Mouse (Mus musculus): ENCODE measurements around the gene Synj2. TPM values are rescaled to one million over a fixed set of nuclear protein-coding genes. Genes with fewer than 3 reads are reported as not detected.

The Synj2 gene
- polyA plus RNA-seq, 1 experiment, result 1.6 TPM

DNA sequence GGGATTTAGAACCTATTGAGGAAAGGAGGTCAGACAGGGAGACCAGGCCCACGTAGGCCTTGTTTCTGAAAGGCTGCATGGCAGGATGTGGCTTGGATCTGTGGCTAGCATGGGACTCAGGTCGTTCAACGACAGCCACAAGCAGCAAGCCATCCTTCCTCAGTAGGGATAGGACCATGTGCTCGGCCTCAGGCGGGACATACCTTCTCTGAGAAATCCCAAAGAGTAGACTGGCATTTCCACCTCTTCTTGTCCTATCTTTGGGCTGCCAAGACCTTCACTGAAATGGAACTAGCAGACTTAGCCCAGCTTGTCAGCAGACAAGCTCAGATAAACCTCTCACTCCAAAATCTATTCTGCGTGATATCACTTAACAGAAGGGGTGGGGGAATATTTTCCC is 62.6 kb downstream of the Synj2 start:
- peaks cover 26% of the 10 kb centered on the region; the same call in 1 of the 2 replicates for H3K4me1 ChIP-seq (ENCODE audit: control insufficient read depth, insufficient read depth, insufficient read length)
- DNase-seq (ENCODE audit: low read depth in 1 of 2, low spot score in 2 of 2), result no peak
- 44% methylated on average over 6 of the region's 6 CpGs for WGBS

DNA sequence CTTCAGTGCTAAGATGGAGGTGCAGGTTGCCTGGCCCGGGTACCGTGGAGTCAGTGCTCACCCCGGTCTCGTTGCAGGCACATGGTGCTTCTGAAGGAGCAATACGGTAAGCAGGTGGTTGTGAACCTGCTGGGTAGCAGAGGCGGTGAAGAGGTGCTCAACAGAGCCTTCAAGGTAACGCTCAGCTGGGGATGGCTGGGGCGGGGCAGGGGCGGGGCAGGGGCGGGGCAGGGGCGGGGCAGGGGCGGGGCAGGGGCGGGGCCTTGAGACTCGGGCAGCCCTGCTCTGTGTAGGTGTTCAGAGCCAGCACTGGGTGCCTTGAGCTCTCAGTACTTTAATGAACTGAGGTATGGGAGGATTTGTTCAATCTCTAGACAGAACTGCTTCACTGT is 64.2 kb downstream of the Synj2 start:
- no peak overlapping the region for H3K27ac ChIP-seq (ENCODE audit: insufficient read depth, low read length)
- DNase-seq (ENCODE audit: low read depth in 1 of 2, low spot score in 2 of 2), result no peak
- peaks cover 27% of the 10 kb centered on the region; the same call in 1 of the 2 replicates for H3K4me1 ChIP-seq (ENCODE audit: control insufficient read depth, insufficient read depth, insufficient read length)
- H3K36me3 ChIP-seq (ENCODE audit: control insufficient read depth, insufficient read depth, low read length), result no peaks in the 10 kb centered on the region
- WGBS, result 20% methylated on average over 14 of the region's 14 CpGs
- no peak overlapping the region for H3K4me3 ChIP-seq (ENCODE audit: extremely low read depth, insufficient read depth, insufficient read length)
- TF ChIP-seq CTCF (IDR thresholded peaks at IDR 0.05; ENCODE audit: extremely low read depth, insufficient read depth, insufficient read length, insufficient replicate concordance) (no peak), POLR2A (IDR thresholded peaks at IDR 0.05; ENCODE audit: low read depth, low read length) (no peak)
- H3K27me3 ChIP-seq (ENCODE audit: control insufficient read depth, insufficient read depth, low read length), result no peaks in the 10 kb centered on the region

More for the DNA sequence above, 62.6 kb downstream of the Synj2 start:
- Histone ChIP-seq H3K27ac (ENCODE audit: insufficient read depth, low read length) (no peak overlapping the region), H3K27me3 (ENCODE audit: control insufficient read depth, insufficient read depth, low read length) (no peaks in the 10 kb centered on the region), H3K36me3 (ENCODE audit: control insufficient read depth, insufficient read depth, low read length) (no peaks in the 10 kb centered on the region), H3K4me3 (ENCODE audit: extremely low read depth, insufficient read depth, insufficient read length) (no peak overlapping the region)
- no peak for TF ChIP-seq CTCF (IDR thresholded peaks at IDR 0.05; ENCODE audit: extremely low read depth, insufficient read depth, insufficient read length, insufficient replicate concordance)
- TF ChIP-seq POLR2A (IDR thresholded peaks at IDR 0.05; ENCODE audit: low read depth, low read length), result no peak

DNA sequence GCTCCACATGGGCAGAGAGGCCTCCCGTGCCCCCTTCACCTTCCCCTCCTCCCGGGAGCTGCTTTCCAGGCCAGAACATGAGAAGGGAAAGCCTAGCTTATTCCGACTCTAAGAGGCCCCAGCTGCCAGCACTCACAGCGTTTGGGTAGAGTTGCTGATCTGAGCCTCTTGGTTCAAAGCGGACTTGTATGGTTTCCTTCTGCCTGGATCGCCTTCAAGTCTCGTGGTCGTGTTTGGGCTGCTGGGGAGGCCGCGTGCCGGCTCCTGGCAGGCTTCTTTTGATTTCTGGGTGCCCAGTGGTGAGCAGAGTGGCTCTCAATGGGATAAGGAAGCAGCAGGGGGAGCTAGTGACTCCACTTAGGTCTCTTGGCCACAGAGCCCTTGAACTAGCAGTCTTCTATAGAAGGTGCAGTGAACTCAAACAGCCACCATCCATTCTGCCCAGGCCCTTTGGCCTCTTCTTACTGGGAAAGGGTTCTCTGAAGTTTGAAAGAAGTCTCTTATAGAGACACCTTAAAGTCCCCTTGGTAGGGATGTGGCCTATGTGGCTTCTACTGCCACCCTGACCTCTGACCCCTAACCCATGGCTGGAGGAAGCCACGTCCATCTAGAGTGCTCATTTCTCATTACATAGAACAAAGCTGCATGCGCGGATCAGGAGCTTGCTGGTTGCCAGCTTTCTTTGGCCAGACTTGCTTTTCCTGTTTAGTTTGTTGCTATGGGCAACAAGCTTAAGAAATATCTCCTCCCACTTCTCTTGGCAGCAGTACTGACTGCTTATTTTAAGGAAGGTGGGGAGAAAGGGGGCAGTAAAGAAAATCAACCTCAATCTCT is 64.8 kb downstream of the Synj2 start:
- Histone ChIP-seq H3K27ac (ENCODE audit: insufficient read depth, low read length) (no peak overlapping the region), H3K27me3 (ENCODE audit: control insufficient read depth, insufficient read depth, low read length) (no peaks in the 10 kb centered on the region), H3K4me3 (ENCODE audit: extremely low read depth, insufficient read depth, insufficient read length) (no peak overlapping the region), H3K4me1 (ENCODE audit: control insufficient read depth, insufficient read depth, insufficient read length) (peaks cover 27% of the 10 kb centered on the region; the same call in 1 of the 2 replicates), H3K36me3 (ENCODE audit: control insufficient read depth, insufficient read depth, low read length) (no peaks in the 10 kb centered on the region)
- 21% methylated on average over 14 of the region's 14 CpGs for WGBS
- TF ChIP-seq CTCF (IDR thresholded peaks at IDR 0.05; ENCODE audit: extremely low read depth, insufficient read depth, insufficient read length, insufficient replicate concordance) (no peak), POLR2A (IDR thresholded peaks at IDR 0.05; ENCODE audit: low read depth, low read length) (no peak)
- DNase-seq (ENCODE audit: low read depth in 1 of 2, low spot score in 2 of 2), result peak; percentile 36 to 65

DNA sequence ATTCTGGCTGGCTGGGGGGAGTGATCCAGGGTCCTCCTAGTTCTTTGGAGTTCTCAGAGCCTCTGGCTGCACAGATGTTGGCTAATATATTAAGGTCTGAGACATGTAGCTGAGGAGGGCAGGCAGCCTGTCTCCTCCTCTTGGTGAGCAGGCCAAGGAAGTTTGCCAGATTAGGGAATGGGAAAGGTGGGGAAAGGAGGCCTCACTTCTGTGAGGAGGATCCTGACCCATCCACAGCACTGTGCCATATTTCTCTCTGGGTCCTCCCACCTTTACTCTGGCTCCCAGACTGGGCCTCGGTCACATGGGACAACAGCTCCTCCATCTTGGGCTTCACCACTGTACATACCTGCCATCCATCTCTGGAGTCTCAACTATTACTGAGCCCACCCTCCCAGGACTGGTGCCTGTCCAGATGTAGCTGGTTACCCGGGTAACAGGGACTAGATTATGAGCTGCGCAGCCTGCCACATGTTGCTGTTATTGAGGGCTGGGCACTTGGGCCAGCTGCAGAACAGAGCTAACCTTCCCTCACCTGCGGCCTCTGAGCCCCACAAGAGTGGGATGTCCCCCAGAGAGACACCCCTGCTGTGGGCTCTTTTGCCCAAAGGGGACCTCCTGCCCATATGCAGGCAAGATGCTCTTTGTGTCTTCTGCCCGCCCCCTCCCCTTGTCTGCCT is 66.2 kb downstream of the Synj2 start:
- DNase-seq (ENCODE audit: low read depth in 1 of 2, low spot score in 2 of 2), result no peak
- TF ChIP-seq CTCF (IDR thresholded peaks at IDR 0.05; ENCODE audit: extremely low read depth, insufficient read depth, insufficient read length, insufficient replicate concordance), result no peak
- TF ChIP-seq POLR2A (IDR thresholded peaks at IDR 0.05; ENCODE audit: low read depth, low read length), result no peak
- Histone ChIP-seq H3K4me1 (ENCODE audit: control insufficient read depth, insufficient read depth, insufficient read length) (peaks cover 27% of the 10 kb centered on the region; the same call in 1 of the 2 replicates), H3K4me3 (ENCODE audit: extremely low read depth, insufficient read depth, insufficient read length) (no peak overlapping the region), H3K36me3 (ENCODE audit: control insufficient read depth, insufficient read depth, low read length) (no peaks in the 10 kb centered on the region), H3K27ac (ENCODE audit: insufficient read depth, low read length) (no peak overlapping the region), H3K27me3 (ENCODE audit: control insufficient read depth, insufficient read depth, low read length) (no peaks in the 10 kb centered on the region)
- WGBS, result 80% methylated on average over 5 of the region's 5 CpGs

DNA sequence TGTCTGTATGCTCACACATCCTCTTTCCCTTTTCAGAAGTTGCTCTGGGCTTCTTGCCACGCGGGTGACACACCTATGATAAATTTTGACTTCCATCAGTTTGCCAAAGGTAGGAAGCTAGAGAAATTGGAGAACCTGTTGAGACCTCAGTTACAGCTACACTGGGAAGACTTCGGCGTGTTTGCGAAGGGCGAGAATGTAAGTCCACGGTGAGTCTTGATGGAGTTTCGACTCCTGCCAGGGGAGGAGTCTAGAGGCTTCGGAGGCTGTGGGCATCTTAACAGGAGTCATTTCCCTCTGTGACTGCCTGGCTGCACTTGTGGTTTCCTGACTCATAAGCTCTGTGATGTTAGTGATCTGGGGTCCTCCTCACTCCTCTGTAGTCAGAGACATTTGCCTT is 66.8 kb downstream of the Synj2 start:
- H3K36me3 ChIP-seq (ENCODE audit: control insufficient read depth, insufficient read depth, low read length), result no peaks in the 10 kb centered on the region
- H3K27me3 ChIP-seq (ENCODE audit: control insufficient read depth, insufficient read depth, low read length), result no peaks in the 10 kb centered on the region
- H3K4me1 ChIP-seq (ENCODE audit: control insufficient read depth, insufficient read depth, insufficient read length), result peaks cover 27% of the 10 kb centered on the region; the same call in 1 of the 2 replicates
- WGBS, result 4% methylated on average over 9 of the region's 9 CpGs
- TF ChIP-seq CTCF (IDR thresholded peaks at IDR 0.05; ENCODE audit: extremely low read depth, insufficient read depth, insufficient read length, insufficient replicate concordance), result no peak
- no peak for TF ChIP-seq POLR2A (IDR thresholded peaks at IDR 0.05; ENCODE audit: low read depth, low read length)
- H3K4me3 ChIP-seq (ENCODE audit: extremely low read depth, insufficient read depth, insufficient read length), result peak overlapping the region; percentile 29; the same call in 1 of the 2 replicates
- H3K27ac ChIP-seq (ENCODE audit: insufficient read depth, low read length), result no peak overlapping the region
- peak; percentile 31 to 54 for DNase-seq (ENCODE audit: low read depth in 1 of 2, low spot score in 2 of 2)

DNA sequence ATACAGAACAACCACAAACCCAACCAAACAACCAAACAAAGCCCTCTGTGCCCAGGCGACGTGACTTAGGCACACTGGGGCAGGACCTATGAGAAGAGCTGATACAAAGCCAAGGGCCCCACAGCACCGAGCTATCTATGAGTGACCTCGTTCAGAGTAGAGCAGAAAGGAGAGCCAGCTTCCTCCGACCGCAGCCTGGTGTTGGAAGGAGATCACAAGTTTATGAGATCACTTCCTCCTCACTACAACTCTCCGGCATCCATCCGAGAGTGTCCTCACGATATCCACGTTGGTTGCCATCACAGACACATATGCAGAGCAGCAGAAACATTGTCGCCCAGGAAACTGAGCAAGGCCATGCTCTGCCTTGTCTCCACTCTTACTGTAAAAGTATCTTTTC is 67.5 kb downstream of the Synj2 start:
- peak in 1 of 2 experiments; percentile 45 for DNase-seq (ENCODE audit: low read depth in 1 of 2, low spot score in 2 of 2)
- no peak overlapping the region for H3K4me3 ChIP-seq (ENCODE audit: extremely low read depth, insufficient read depth, insufficient read length)
- H3K27me3 ChIP-seq (ENCODE audit: control insufficient read depth, insufficient read depth, low read length), result no peaks in the 10 kb centered on the region
- TF ChIP-seq POLR2A (IDR thresholded peaks at IDR 0.05; ENCODE audit: low read depth, low read length), result no peak
- no peak for TF ChIP-seq CTCF (IDR thresholded peaks at IDR 0.05; ENCODE audit: extremely low read depth, insufficient read depth, insufficient read length, insufficient replicate concordance)
- H3K4me1 ChIP-seq (ENCODE audit: control insufficient read depth, insufficient read depth, insufficient read length), result peaks cover 27% of the 10 kb centered on the region; the same call in 1 of the 2 replicates
- no peak overlapping the region for H3K27ac ChIP-seq (ENCODE audit: insufficient read depth, low read length)
- H3K36me3 ChIP-seq (ENCODE audit: control insufficient read depth, insufficient read depth, low read length), result no peaks in the 10 kb centered on the region
- WGBS, result 19% methylated on average over 11 of the region's 11 CpGs
